ENCODE assay signal across 27 mouse cellular contexts in genomic region chr16:37372716-37373115, GRCm38 (mm10). TPM values are rescaled to one million over a fixed set of nuclear protein-coding genes. Genes with fewer than 3 reads are reported as not detected.
DNase-seq lines count a peak whose midpoint lies in the region; TF ChIP-seq lines count a peak whose summit lies in the region.
"Had no signal": no experiment of that assay in that cellular context is flagged by ENCODE, and none has a peak within 500 bp of the region (broad histone marks: within the 10 kb centered on the region; RNA-seq: fewer than 3 reads in every experiment).

No protein-coding gene starts in this region.

- no peak for TF ChIP-seq CTCF in left cerebral cortex, adult 2 months (IDR thresholded peaks at IDR 0.05)

- no peak overlapping the region for H3K4me3 ChIP-seq in left cerebral cortex, adult 2 months
- H3K4me3 ChIP-seq: embryonic facial prominence, embryonic 13.5 days; forebrain, embryonic 10.5 days; forebrain, embryonic 15.5 days; heart, adult 2 months; heart, embryonic 12.5 days; limb, embryonic 12.5 days; liver, embryonic 15.5 days had no signal

- peak; percentile 4 for DNase-seq in gastrocnemius, adult 18-20 months (ENCODE audit: low spot score)
- no peak for DNase-seq in gastrocnemius, postnatal 10 days
- no peak for DNase-seq in left cerebral cortex, adult 2 months (ENCODE audit: extremely low spot score in 1 of 2, low spot score in 2 of 2)
- no peak for DNase-seq in left cerebral cortex, adult 9 months (ENCODE audit: low spot score in 2 of 2)
- DNase-seq in Muller cell, postnatal 12 days (ENCODE audit: inconsistent ontology term) = peak; percentile 21
- DNase-seq in telencephalon, adult 2 months (ENCODE audit: low read depth, low spot score) = peak; percentile 44
- DNase-seq in urinary bladder, postnatal 36 days (ENCODE audit: low spot score in 2 of 2) = no peak
- DNase-seq: cerebellum, adult 9-10 months; embryo, embryonic 11 days; gastrocnemius, postnatal 25 days; heart, adult 2 months; heart, postnatal 4 days; kidney, adult 9 months; kidney, postnatal 10 days; lung, embryonic 14.5 days; lung, postnatal 14 days; midbrain, embryonic 14.5 days; right cerebral cortex, postnatal 4 days; thymus, postnatal 14 days had no signal

- peak overlapping the region; percentile 50 for H3K27ac ChIP-seq in left cerebral cortex, adult 2 months
- H3K27ac ChIP-seq: embryonic facial prominence, embryonic 13.5 days; forebrain, embryonic 10.5 days; forebrain, embryonic 15.5 days; heart, adult 2 months; hindbrain, embryonic 14.5 days; limb, embryonic 12.5 days; liver, embryonic 15.5 days had no signal

- intact Hi-C loops in left cerebral cortex, adult 2 months (cut with DNase I) = loop anchor here (10.0 kb wide), 1 partner anchor 258 kb away; no protein-coding TSS in a partner anchor

RNA-seq across cellular contexts. Expression of gene Stxbp5l, which starts 12.0 kb away (rescaled TPM):
- total RNA-seq in gastrocnemius, adult 18-20 months (2021) = under 1 TPM in 1 of 2 experiments, not detected in 1; 0.09 TPM
- under 1 TPM; 0.33 to 0.41 TPM for total RNA-seq in gastrocnemius, postnatal 10 days (2021)
- total RNA-seq in left cerebral cortex, adult 2 months (2021) = 100 to 1,000 TPM; 120 to 136 TPM
- total RNA-seq: heart, adult 2 months; monocyte, adult 5-6 weeks had no signal

Comparison
In these comparisons a context has a peak if more than half of its experiments do, and no peak if none do; other contexts are left out.
1. DNase-seq: peak in gastrocnemius, adult 18-20 months (single experiment), Muller cell, postnatal 12 days (single experiment) and telencephalon, adult 2 months (single experiment); none in gastrocnemius, postnatal 10 days (single experiment), left cerebral cortex, adult 2 months (0 of 2), left cerebral cortex, adult 9 months (0 of 2) and urinary bladder, postnatal 36 days (0 of 2).
2. RNA of gene Stxbp5l, which starts 12.0 kb away (total RNA-seq): 120 to 136 TPM in left cerebral cortex, adult 2 months; 0.33 to 0.41 TPM in gastrocnemius, postnatal 10 days and 0.09 TPM in gastrocnemius, adult 18-20 months; every median in the first group is over 10 times any median in the second.